Comparison of ENCODE assay signal across 8 mouse cellular contexts in genomic region chr7:19088813-19089212, GRCm38 (mm10). TPM values are rescaled to one million over a fixed set of nuclear protein-coding genes. Genes with fewer than 3 reads are reported as not detected.
DNase-seq lines count a peak whose midpoint lies in the region; ATAC-seq and TF ChIP-seq lines count a peak whose summit lies in the region.

No protein-coding gene starts in this region.

- TF ChIP-seq EP300 in heart, adult 2 months (IDR thresholded peaks at IDR 0.05; ENCODE audit: insufficient read depth, low read depth, low read length) = no peak

- H3K4me1 ChIP-seq in heart, adult 2 months (ENCODE audit: control insufficient read depth, insufficient read depth, low read length) = peaks cover 3% of the 10 kb centered on the region
- peaks cover 70% of the 10 kb centered on the region for H3K4me1 ChIP-seq in heart, embryonic 10.5 days
- peaks cover 68% of the 10 kb centered on the region for H3K4me1 ChIP-seq in G1E (ENCODE audit: insufficient read depth, low read depth, low read length)

- no peaks in the 10 kb centered on the region for H3K79me2 ChIP-seq in heart, adult 2 months (replicated peaks; ENCODE audit: control insufficient read depth, insufficient read depth, low read length)

- WGBS in heart, adult 2 months = 26% methylated on average over 10 of the region's 10 CpGs
- WGBS in heart, embryonic 10.5 days = 36% methylated on average over 10 of the region's 10 CpGs

- peak; percentile 72 to 81 for DNase-seq in heart, adult 2 months
- no peak for DNase-seq in heart, embryonic 10.5 days (ENCODE audit: low spot score)
- DNase-seq in 3134 (ENCODE audit: extremely low read depth, insufficient read length, low spot score) = peak; percentile 51
- peak; percentile 56 for DNase-seq in G1E (ENCODE audit: low spot score)
- peak; percentile 57 for DNase-seq in embryo, embryonic 9.5 days (ENCODE audit: extremely low spot score)
- DNase-seq in left cerebral cortex, adult 2 months (ENCODE audit: extremely low spot score in 1 of 2, low spot score in 2 of 2) = peak in 1 of 2 experiments; percentile 55
- peak; percentile 83 for DNase-seq in naive thymus-derived CD4-positive, alpha-beta T cell, adult 2 months (ENCODE audit: low read depth)
- DNase-seq in thymus, postnatal 36 days = peak; percentile 69 to 73

- no peak overlapping the region for H3K27ac ChIP-seq in heart, adult 2 months
- no peak overlapping the region for H3K27ac ChIP-seq in heart, embryonic 10.5 days
- no peak overlapping the region for H3K27ac ChIP-seq in left cerebral cortex, adult 2 months

- peak; percentile 98 for TF ChIP-seq CTCF in heart, adult 2 months (IDR thresholded peaks at IDR 0.05)
- TF ChIP-seq CTCF in G1E (IDR thresholded peaks at IDR 0.05; ENCODE audit: low read depth, low read length) = peak; percentile 89
- TF ChIP-seq CTCF in left cerebral cortex, adult 2 months (IDR thresholded peaks at IDR 0.05) = peak; percentile 81

- intact Hi-C loops in heart, adult 2 months (cut with DNase I) = loop anchor here (1.0 kb wide), 1 partner anchor 21 kb away; no protein-coding TSS in a partner anchor
- intact Hi-C loops in left cerebral cortex, adult 2 months (cut with DNase I) = no loop called here

- TF ChIP-seq POLR2A in heart, adult 2 months (IDR thresholded peaks at IDR 0.05; ENCODE audit: insufficient read depth, low read depth, low read length) = no peak

- no peak overlapping the region for H3K4me3 ChIP-seq in heart, adult 2 months
- H3K4me3 ChIP-seq in heart, embryonic 10.5 days = no peak overlapping the region
- no peak overlapping the region for H3K4me3 ChIP-seq in G1E (ENCODE audit: low read depth, low read length)
- H3K4me3 ChIP-seq in left cerebral cortex, adult 2 months = no peak overlapping the region

- H3K27me3 ChIP-seq in heart, adult 2 months (ENCODE audit: control insufficient read depth, insufficient read depth, low read length) = no peaks in the 10 kb centered on the region
- H3K27me3 ChIP-seq in heart, embryonic 10.5 days (ENCODE audit: insufficient read depth, poor library complexity, severe bottlenecking) = peaks cover 20% of the 10 kb centered on the region
- H3K27me3 ChIP-seq in G1E (ENCODE audit: insufficient read depth, low read length) = no peaks in the 10 kb centered on the region

- H3K36me3 ChIP-seq in heart, adult 2 months (ENCODE audit: control insufficient read depth, insufficient read depth, low read length) = no peaks in the 10 kb centered on the region; the same call in 1 of the 2 replicates
- peaks cover 48% of the 10 kb centered on the region for H3K36me3 ChIP-seq in heart, embryonic 10.5 days
- H3K36me3 ChIP-seq in G1E (replicated peaks) = peaks cover 86% of the 10 kb centered on the region

- H3K9me3 ChIP-seq in heart, embryonic 10.5 days = no peaks in the 10 kb centered on the region
- H3K9me3 ChIP-seq in G1E (replicated peaks) = no peaks in the 10 kb centered on the region

- no peak overlapping the region for H3K9ac ChIP-seq in heart, adult 2 months (ENCODE audit: low read depth, low read length)

- ATAC-seq in G1E (ENCODE audit: extremely low read depth, insufficient number of reproducible peaks, low FRiP score, poor library complexity, severe bottlenecking) = no peak

RNA-seq across cellular contexts. Expression of gene Dmpk, which starts 5.2 kb away (rescaled TPM):
- total RNA-seq in heart, adult 2 months (2021) = 100 to 1,000 TPM; 482 to 516 TPM
- polyA plus RNA-seq in heart, adult 2 months (2012; rRNA removed) = 1,225 and 1,460 TPM in 2 replicates
- 16.9 and 17.7 TPM in 2 replicates for polyA plus RNA-seq in heart, embryonic 10.5 days (2016; fragmentation: Nextera tagmentation; extraction: Ambion mirVana)
- total RNA-seq in G1E (2014; fragmentation: Nextera tagmentation) (17.1 and 27.5 TPM in 2 replicates), G1E (2017) (7.3 and 8.0 TPM in 2 replicates)
- polyA plus RNA-seq in G1E (2012) = 78.7 and 82.1 TPM in 2 replicates
- 10 to 100 TPM; 35.2 to 50.4 TPM for total RNA-seq in left cerebral cortex, adult 2 months (2021)

RNA-seq across cellular contexts. Expression of gene Six5, which starts 5.6 kb away (rescaled TPM):
- 1 to 10 TPM; 7.1 to 8.2 TPM for total RNA-seq in heart, adult 2 months (2021)
- 26.0 and 29.8 TPM in 2 replicates for polyA plus RNA-seq in heart, adult 2 months (2012; rRNA removed)
- polyA plus RNA-seq in heart, embryonic 10.5 days (2016; fragmentation: Nextera tagmentation; extraction: Ambion mirVana) = 5.7 and 6.1 TPM in 2 replicates
- total RNA-seq in G1E (2014; fragmentation: Nextera tagmentation) = 1.8 and 3.8 TPM in 2 replicates
- total RNA-seq in G1E (2017) = 2.6 and 3.6 TPM in 2 replicates
- polyA plus RNA-seq in G1E (2012) = 9.2 and 9.9 TPM in 2 replicates
- total RNA-seq in left cerebral cortex, adult 2 months (2021) = 1 to 10 TPM; 1.9 to 2.0 TPM

RNA-seq across cellular contexts. Expression of gene Dmwd, which starts 12.8 kb away (rescaled TPM):
- total RNA-seq in heart, adult 2 months (2021) = 10 to 100 TPM; 47.8 to 54.9 TPM
- 70.9 and 79.4 TPM in 2 replicates for polyA plus RNA-seq in heart, adult 2 months (2012; rRNA removed)
- 14.8 and 18.0 TPM in 2 replicates for polyA plus RNA-seq in heart, embryonic 10.5 days (2016; fragmentation: Nextera tagmentation; extraction: Ambion mirVana)
- total RNA-seq in G1E (2014; fragmentation: Nextera tagmentation) (36.2 and 50.6 TPM in 2 replicates), G1E (2017) (22.4 and 23.6 TPM in 2 replicates)
- 141 and 150 TPM in 2 replicates for polyA plus RNA-seq in G1E (2012)
- total RNA-seq in left cerebral cortex, adult 2 months (2021) = 100 to 1,000 TPM; 141 to 143 TPM

RNA-seq across cellular contexts. Expression of gene Gm4969, which starts 29.4 kb away (rescaled TPM):
- not detected for total RNA-seq in heart, adult 2 months (2021)
- polyA plus RNA-seq in heart, adult 2 months (2012; rRNA removed) = 0.09 TPM in 1 of 2 replicates, not detected in the other
- 1.7 and 2.1 TPM in 2 replicates for polyA plus RNA-seq in heart, embryonic 10.5 days (2016; fragmentation: Nextera tagmentation; extraction: Ambion mirVana)
- total RNA-seq in G1E (2014; fragmentation: Nextera tagmentation) (0.39 TPM in 1 of 2 replicates, not detected in the other), G1E (2017) (0.05 TPM in 1 of 2 replicates, not detected in the other)
- 0.01 TPM in 1 of 2 replicates, not detected in the other for polyA plus RNA-seq in G1E (2012)
- total RNA-seq in left cerebral cortex, adult 2 months (2021) = under 1 TPM; 0.21 to 0.27 TPM

RNA-seq across cellular contexts. Expression of gene Fbxo46, which starts 30.8 kb away (rescaled TPM):
- 1 to 10 TPM; 4.5 to 5.2 TPM for total RNA-seq in heart, adult 2 months (2021)
- 3.3 and 5.4 TPM in 2 replicates for polyA plus RNA-seq in heart, adult 2 months (2012; rRNA removed)
- polyA plus RNA-seq in heart, embryonic 10.5 days (2016; fragmentation: Nextera tagmentation; extraction: Ambion mirVana) = 12.2 and 13.1 TPM in 2 replicates
- 3.3 and 6.7 TPM in 2 replicates for total RNA-seq in G1E (2014; fragmentation: Nextera tagmentation)
- total RNA-seq in G1E (2017) = 6.2 and 7.2 TPM in 2 replicates
- polyA plus RNA-seq in G1E (2012) = 27.3 and 27.8 TPM in 2 replicates
- total RNA-seq in left cerebral cortex, adult 2 months (2021) = 10 to 100 TPM; 13.4 to 14.3 TPM

Comparison
In these comparisons a context has a peak if more than half of its experiments do, and no peak if none do; other contexts are left out.
1. RNA of gene Dmpk, which starts 5.2 kb away (total RNA-seq): 482 to 516 TPM in heart, adult 2 months; 35.2 to 50.4 TPM in left cerebral cortex, adult 2 months and 7.3 to 27.5 TPM in G1E; every median in the first group is over 4 times any median in the second.
2. Peak in every context shown above with its lines, with median percentiles within 50 percentile points of each other: CTCF ChIP-seq.